Mouse (Mus musculus) G1E (cell line): ENCODE measurements at regions not wholly inside any gene's neighbourhood (a gene's known extent, or its start where the extent isn't known, plus 50 kb on each side); places are given as distances from the start of the nearest gene placed in this dataset.

Source experiments
- CTCF ChIP-seq: IDR thresholded peaks from 2 replicates; pipeline ENCODE4 v1.5.1; 2012; ENCODE audit warnings: low read depth, low read length, inconsistent platforms, mixed read lengths
- GATA1 ChIP-seq: IDR thresholded peaks from 2 replicates; pipeline ENCODE4 v1.6.1; 2012; ENCODE audit warnings: borderline replicate concordance, low read length, inconsistent platforms, mixed read lengths
- GATA2 ChIP-seq: IDR thresholded peaks from 2 replicates; pipeline ENCODE4 v1.6.1; 2012; ENCODE audit warnings: low read depth, low read length, inconsistent platforms, borderline replicate concordance

DNA sequence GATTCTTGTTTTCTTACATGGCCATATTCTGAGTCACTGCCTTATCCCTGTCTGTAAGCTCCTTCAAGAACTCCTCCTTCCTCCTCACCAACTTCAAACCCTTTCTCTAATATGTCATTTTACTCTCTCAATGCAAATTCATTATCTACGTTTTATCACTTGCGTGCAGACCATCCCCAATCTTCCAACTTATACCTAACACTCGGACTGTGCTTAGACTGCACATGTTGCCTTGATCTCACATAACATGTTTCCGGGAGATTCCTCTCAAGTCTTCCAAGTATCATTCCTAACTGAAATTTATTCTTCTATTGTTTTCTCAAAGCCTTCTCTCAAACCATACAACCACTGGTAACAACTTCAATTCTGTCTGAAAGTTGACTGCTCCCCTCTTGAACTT, 637.0 kb upstream of the Nox3 start:
- TF ChIP-seq CTCF (no peak), GATA1 (no peak), GATA2 (no peak)
